Mouse (Mus musculus) forebrain, embryonic 15.5 days (tissue): ENCODE data around the gene Cx3cr1. TPM values are rescaled to one million over a fixed set of nuclear protein-coding genes. Genes with fewer than 3 reads are reported as not detected.
"Not testable (repeated sequence)": the region's sequence is repeated elsewhere in the genome, so short reads cannot be mapped to it uniquely, and the experiment has no call there.

Source experiments
- ATAC-seq: fragments of 200-750 bp; cut with Nextera tagmentation; replicated peaks from 2 replicates; pipeline ENCODE4 v1.8.0; 2017; ENCODE audit warnings: mild to moderate bottlenecking, moderate TSS enrichment, moderate library complexity
- H3K27ac ChIP-seq: fragments of 300-500 bp; sonication (generic); replicated peaks from 2 replicates; pipeline ENCODE4 v1.5.1; 2015; ENCODE audit warnings: mild to moderate bottlenecking, inconsistent platforms
- H3K27me3 ChIP-seq: fragments of 300-500 bp; sonication (generic); 2 replicates; pipeline ENCODE4 v1.6.1; 2015; ENCODE audit warnings: inconsistent platforms
- H3K36me3 ChIP-seq: fragments of 300-500 bp; sonication (generic); 2 replicates; pipeline ENCODE4 v1.6.1; 2015; ENCODE audit warnings: mild to moderate bottlenecking, inconsistent platforms
- H3K4me1 ChIP-seq: fragments of 300-500 bp; sonication (generic); 2 replicates; pipeline ENCODE4 v1.6.1; 2015; ENCODE audit warnings: inconsistent platforms
- H3K4me2 ChIP-seq: fragments of 300-500 bp; sonication (generic); replicated peaks from 2 replicates; pipeline ENCODE4 v1.6.1; 2015; ENCODE audit warnings: mild to moderate bottlenecking, inconsistent platforms
- H3K4me3 ChIP-seq: fragments of 300-500 bp; sonication (generic); 2 replicates; pipeline ENCODE4 v1.5.1; 2015; ENCODE audit warnings: mild to moderate bottlenecking, inconsistent platforms
- H3K9ac ChIP-seq: fragments of 300-500 bp; sonication (generic); replicated peaks from 2 replicates; pipeline ENCODE4 v1.6.1; 2015; ENCODE audit warnings: mild to moderate bottlenecking, inconsistent platforms
- H3K9me3 ChIP-seq: fragments of 300-500 bp; sonication (generic); 2 replicates; pipeline ENCODE4 v1.6.1; 2016; ENCODE audit warnings: inconsistent platforms
- WGBS: fragments of 180-500 bp; shearing (Covaris S2); methylation state at CpG from one replicate; pipeline ENCODE4 v1.1.7; 2015; ENCODE audit warnings: mixed read lengths; 5-methylcytosine and 5-hydroxymethylcytosine counted together
- polyA plus RNA-seq: library from polyadenylated mRNA; unstranded; fragments of >200 nt; fragmentation: Nextera tagmentation; extraction: Ambion mirVana; gene quantifications from 2 replicates; pipeline ENCODE4 v1.2.1, GENCODE M21; 2015

The Cx3cr1 gene
- 6.6 and 6.9 TPM in 2 replicates for polyA plus RNA-seq

GRCm38 (mm10) chr9:120069779-120070178 is at the start of gene Cx3cr1:
Cx3cr1 (minus strand) TSS chr9:120069879.
- H3K9ac ChIP-seq: no peak within 1 kb of the TSS

GRCm38 (mm10) chr9:120118212-120118611 is 48.5 kb upstream of the Cx3cr1 start:
- Histone ChIP-seq H3K27me3 (no peaks in the 10 kb centered on the region), H3K36me3 (peaks cover 44% of the 10 kb centered on the region), H3K27ac (no peak overlapping the region), H3K9me3 (no peaks in the 10 kb centered on the region), H3K9ac (no peak overlapping the region), H3K4me1 (no peaks in the 10 kb centered on the region), H3K4me3 (no peak overlapping the region), H3K4me2 (no peak overlapping the region)
- WGBS: 93% methylated on average over 4 of the region's 4 CpGs
- ATAC-seq: no peak

More at GRCm38 (mm10) chr9:120069779-120070178, at the start of gene Cx3cr1:
- WGBS: 88% methylated on average over 11 of the region's 11 CpGs
- H3K9me3 ChIP-seq: no peaks in the 10 kb centered on the region
- H3K27me3 ChIP-seq: no peaks in the 10 kb centered on the region
- H3K4me1 ChIP-seq: no peaks in the 10 kb centered on the region
- no peak within 1 kb of the TSS for H3K4me2 ChIP-seq
- H3K4me3 ChIP-seq: no peak within 1 kb of the TSS
- no peaks in the 10 kb centered on the region for H3K36me3 ChIP-seq
- H3K27ac ChIP-seq: no peak within 1 kb of the TSS
- ATAC-seq: no peak

DNA sequence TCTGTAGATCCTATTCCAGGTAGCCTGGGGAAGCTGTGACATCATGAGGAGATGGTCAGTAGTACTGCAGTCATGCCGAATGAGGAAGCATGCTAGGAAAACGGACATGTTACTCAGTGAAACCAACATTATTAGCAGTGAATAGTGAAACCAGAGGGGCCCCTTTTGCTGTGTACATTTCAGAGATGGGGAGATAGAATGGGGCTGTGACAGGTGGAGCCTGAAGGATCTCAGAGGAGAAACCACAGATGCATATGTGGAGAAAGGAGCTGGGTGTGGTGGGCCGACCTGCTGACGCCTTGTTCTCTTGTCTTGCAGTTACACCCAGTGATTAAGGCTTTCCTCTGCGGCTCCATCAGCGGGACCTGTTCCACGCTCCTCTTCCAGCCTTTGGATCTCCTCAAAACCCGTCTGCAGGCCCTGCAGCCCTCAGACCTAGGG is 46.5 kb upstream of the Cx3cr1 start:
- 92% methylated on average over 8 of the region's 8 CpGs for WGBS

DNA sequence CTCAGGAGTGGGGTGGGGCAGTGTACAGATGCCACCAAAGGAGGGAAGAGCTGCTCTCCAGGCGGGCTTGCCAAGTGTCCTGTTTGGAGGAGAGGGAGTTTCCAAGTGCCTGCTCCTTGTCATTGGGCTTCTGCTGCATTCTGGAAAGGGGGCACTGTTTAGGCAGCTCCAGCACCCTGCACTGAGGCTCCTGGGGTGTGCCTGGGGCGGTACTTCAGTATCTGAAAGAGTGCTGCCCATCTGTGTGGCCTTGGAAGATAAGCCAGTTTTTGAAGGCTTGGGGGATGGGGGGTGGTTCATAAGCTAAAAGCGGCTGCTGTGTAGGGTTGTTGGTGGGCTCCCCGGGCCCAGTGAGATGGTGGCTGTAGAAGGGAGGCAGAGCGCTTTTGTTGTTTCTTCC is 45.9 kb upstream of the Cx3cr1 start:
- ATAC-seq: no peak
- H3K4me2 ChIP-seq: no peak overlapping the region
- WGBS: 92% methylated on average over 5 of the region's 5 CpGs
- H3K4me3 ChIP-seq: no peak overlapping the region
- H3K27me3 ChIP-seq: no peaks in the 10 kb centered on the region
- H3K36me3 ChIP-seq: peaks cover 25% of the 10 kb centered on the region
- H3K27ac ChIP-seq: no peak overlapping the region
- H3K9me3 ChIP-seq: no peaks in the 10 kb centered on the region
- H3K4me1 ChIP-seq: peaks cover 8% of the 10 kb centered on the region
- H3K9ac ChIP-seq: no peak overlapping the region

More for the DNA sequence above, 46.5 kb upstream of the Cx3cr1 start:
- H3K27ac ChIP-seq: no peak overlapping the region
- ATAC-seq: no peak
- no peaks in the 10 kb centered on the region for H3K9me3 ChIP-seq
- no peak overlapping the region for H3K4me3 ChIP-seq
- no peak overlapping the region for H3K9ac ChIP-seq
- H3K4me1 ChIP-seq: peaks cover 4% of the 10 kb centered on the region
- no peaks in the 10 kb centered on the region for H3K27me3 ChIP-seq
- H3K36me3 ChIP-seq: peaks cover 31% of the 10 kb centered on the region
- H3K4me2 ChIP-seq: no peak overlapping the region

GRCm38 (mm10) chr9:120114789-120115151 is 45.1 kb upstream of the Cx3cr1 start:
- Histone ChIP-seq H3K4me3 (no peak overlapping the region), H3K27me3 (no peaks in the 10 kb centered on the region), H3K36me3 (peaks cover 19% of the 10 kb centered on the region), H3K9me3 (no peaks in the 10 kb centered on the region), H3K4me1 (peaks cover 8% of the 10 kb centered on the region), H3K27ac (no peak overlapping the region), H3K9ac (no peak overlapping the region), H3K4me2 (no peak overlapping the region)
- 89% methylated on average over 2 of the region's 2 CpGs for WGBS
- ATAC-seq: no peak

GRCm38 (mm10) chr9:120114051-120114788 is 44.5 kb upstream of the Cx3cr1 start:
- Histone ChIP-seq H3K4me3 (no peak overlapping the region), H3K4me1 (peaks cover 8% of the 10 kb centered on the region), H3K4me2 (no peak overlapping the region), H3K9ac (no peak overlapping the region), H3K27me3 (no peaks in the 10 kb centered on the region), H3K27ac (no peak overlapping the region), H3K36me3 (peaks cover 19% of the 10 kb centered on the region), H3K9me3 (no peaks in the 10 kb centered on the region)
- WGBS: 88% methylated on average over 17 of the region's 17 CpGs
- ATAC-seq: no peak

GRCm38 (mm10) chr9:120113456-120113855 is 43.8 kb upstream of the Cx3cr1 start:
- H3K27me3 ChIP-seq: no peaks in the 10 kb centered on the region
- ATAC-seq: no peak
- 95% methylated on average over 7 of the region's 7 CpGs for WGBS
- no peak overlapping the region for H3K4me3 ChIP-seq
- peaks cover 18% of the 10 kb centered on the region for H3K36me3 ChIP-seq
- H3K9ac ChIP-seq: no peak overlapping the region
- peaks cover 8% of the 10 kb centered on the region for H3K4me1 ChIP-seq
- no peak overlapping the region for H3K27ac ChIP-seq
- no peak overlapping the region for H3K4me2 ChIP-seq
- H3K9me3 ChIP-seq: no peaks in the 10 kb centered on the region

DNA sequence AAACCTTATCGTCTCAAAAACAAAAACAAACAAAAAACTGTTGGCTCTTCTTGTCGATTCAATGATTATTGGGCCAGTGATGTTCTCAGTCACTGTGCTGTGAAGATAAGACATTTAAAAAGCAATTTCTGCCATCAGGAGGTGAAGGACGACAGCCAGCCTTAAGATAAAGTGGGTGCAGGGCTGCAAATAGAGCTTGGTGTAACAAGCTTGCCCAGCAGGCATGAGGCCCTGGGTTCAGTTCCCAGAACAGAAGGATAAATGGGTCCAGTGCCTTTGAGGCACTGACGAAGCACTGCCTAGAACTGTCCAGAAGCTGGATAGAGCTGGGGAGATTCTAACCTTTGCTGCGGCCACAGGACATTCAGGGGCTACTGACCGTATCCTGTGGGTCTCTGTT is 42.8 kb upstream of the Cx3cr1 start:
- Histone ChIP-seq H3K27ac (no peak overlapping the region), H3K4me2 (no peak overlapping the region), H3K9ac (no peak overlapping the region), H3K4me3 (no peak overlapping the region), H3K4me1 (peaks cover 8% of the 10 kb centered on the region), H3K9me3 (no peaks in the 10 kb centered on the region), H3K27me3 (no peaks in the 10 kb centered on the region), H3K36me3 (peaks cover 8% of the 10 kb centered on the region; the same call in 1 of the 2 replicates)
- no peak for ATAC-seq
- WGBS: 94% methylated on average over 6 of the region's 6 CpGs

GRCm38 (mm10) chr9:120111156-120111945 is 41.7 kb upstream of the Cx3cr1 start:
- H3K27me3 ChIP-seq: no peaks in the 10 kb centered on the region
- no peaks in the 10 kb centered on the region for H3K9me3 ChIP-seq
- no peaks in the 10 kb centered on the region for H3K36me3 ChIP-seq
- WGBS: 79% methylated on average over 15 of the region's 15 CpGs
- H3K27ac ChIP-seq: peak overlapping the region; percentile 95
- peak overlapping the region; percentile 31 for H3K9ac ChIP-seq
- H3K4me3 ChIP-seq: peak overlapping the region; percentile 68
- H3K4me2 ChIP-seq: peak overlapping the region; percentile 66
- H3K4me1 ChIP-seq: peaks cover 8% of the 10 kb centered on the region
- ATAC-seq: no peak

GRCm38 (mm10) chr9:120110211-120111018 is 40.7 kb upstream of the Cx3cr1 start, which contains the start of gene Slc25a38:
Slc25a38 (plus strand) TSS chr9:120110374.
- peaks cover 8% of the 10 kb centered on the region for H3K4me1 ChIP-seq
- H3K4me3 ChIP-seq: peak within 1 kb of the TSS; percentile 68
- H3K9ac ChIP-seq: peak within 1 kb of the TSS; percentile 78
- H3K27me3 ChIP-seq: no peaks in the 10 kb centered on the region
- H3K4me2 ChIP-seq: peak within 1 kb of the TSS; percentile 66
- H3K9me3 ChIP-seq: no peaks in the 10 kb centered on the region
- H3K27ac ChIP-seq: peak within 1 kb of the TSS; percentile 95
- ATAC-seq: peak; percentile 99
- WGBS: under 1% methylated on average over 62 of the region's 62 CpGs
- no peaks in the 10 kb centered on the region for H3K36me3 ChIP-seq

- H3K4me1 ChIP-seq, H3K9ac ChIP-seq, H3K9me3 ChIP-seq, H3K27ac ChIP-seq, H3K27me3 ChIP-seq, H3K4me3 ChIP-seq, H3K4me2 ChIP-seq, ATAC-seq, H3K36me3 ChIP-seq: not testable (repeated sequence)
- 95% methylated on average over 12 of the region's 12 CpGs for WGBS
Measured at GRCm38 (mm10) chr9:120108953-120109352, 39.3 kb upstream of the Cx3cr1 start.
